Mouse (Mus musculus) small intestine, adult 2 months (tissue): Measurements from ENCODE around the gene Coro7. TPM values are rescaled to one million over a fixed set of nuclear protein-coding genes. Genes with fewer than 3 reads are reported as not detected.
"Not testable (repeated sequence)": the region's sequence is repeated elsewhere in the genome, so short reads cannot be mapped to it uniquely, and the experiment has no call there.

Experiments used
- H3K27ac ChIP-seq: fragments of 200-500 bp; 2 replicates; pipeline ENCODE4 v1.5.1; 2012; ENCODE audit warnings: low read depth, low read length, control low read depth, inconsistent platforms; ENCODE audit not compliant: insufficient read depth
- H3K27me3 ChIP-seq: fragments of 200-500 bp; 2 replicates; pipeline ENCODE4 v1.6.1; 2012; ENCODE audit warnings: mild to moderate bottlenecking, moderate library complexity, low read length, inconsistent platforms; ENCODE audit not compliant: control insufficient read depth, insufficient read depth
- H3K36me3 ChIP-seq: fragments of 200-500 bp; 2 replicates; pipeline ENCODE4 v1.6.1; 2012; ENCODE audit warnings: mild to moderate bottlenecking, low read length, control low read depth, inconsistent platforms; ENCODE audit not compliant: control insufficient read depth, insufficient read depth
- H3K4me1 ChIP-seq: fragments of 200-500 bp; 2 replicates; pipeline ENCODE4 v1.6.1; 2012; ENCODE audit warnings: low read length, inconsistent platforms, mixed read lengths; ENCODE audit not compliant: control insufficient read depth, insufficient read depth, insufficient read length
- H3K4me3 ChIP-seq: fragments of 200-500 bp; 2 replicates; pipeline ENCODE4 v1.5.1; 2012; ENCODE audit warnings: low read depth, mild to moderate bottlenecking, control low read depth, inconsistent platforms, low read length, moderate library complexity
- CTCF ChIP-seq: fragments of 200-500 bp; IDR thresholded peaks from 2 replicates; pipeline ENCODE4 v1.5.1; 2012; ENCODE audit warnings: low read depth, mild to moderate bottlenecking, control low read depth, inconsistent platforms, low read length, moderate library complexity, mixed read lengths; ENCODE audit not compliant: insufficient replicate concordance, insufficient read length; ENCODE audit errors: extremely low read depth
- POLR2A ChIP-seq: fragments of 200-500 bp; IDR thresholded peaks from 2 replicates; pipeline ENCODE4 v1.6.1; 2012; ENCODE audit warnings: low read depth, mild to moderate bottlenecking, control low read depth, inconsistent platforms, low read length, moderate library complexity
- WGBS: fragments of 180-500 bp; shearing (Covaris S2); methylation state at CpG from one replicate; pipeline ENCODE4 v1.1.7; 2018; 5-methylcytosine and 5-hydroxymethylcytosine counted together
- polyA plus RNA-seq: library from polyadenylated mRNA; depleted of rRNA; stranded (reverse); fragments of >200 nt; gene quantifications from 2 replicates; pipeline ENCODE4 v1.2.3, GENCODE M21; 2012

The Coro7 gene
- polyA plus RNA-seq, 1 experiment = 86.6 TPM

- no peak for TF ChIP-seq POLR2A
- TF ChIP-seq CTCF = no peak
Observed at GRCm38 (mm10) chr16:4587516-4588210, 91.9 kb downstream of the Coro7 start.

DNA sequence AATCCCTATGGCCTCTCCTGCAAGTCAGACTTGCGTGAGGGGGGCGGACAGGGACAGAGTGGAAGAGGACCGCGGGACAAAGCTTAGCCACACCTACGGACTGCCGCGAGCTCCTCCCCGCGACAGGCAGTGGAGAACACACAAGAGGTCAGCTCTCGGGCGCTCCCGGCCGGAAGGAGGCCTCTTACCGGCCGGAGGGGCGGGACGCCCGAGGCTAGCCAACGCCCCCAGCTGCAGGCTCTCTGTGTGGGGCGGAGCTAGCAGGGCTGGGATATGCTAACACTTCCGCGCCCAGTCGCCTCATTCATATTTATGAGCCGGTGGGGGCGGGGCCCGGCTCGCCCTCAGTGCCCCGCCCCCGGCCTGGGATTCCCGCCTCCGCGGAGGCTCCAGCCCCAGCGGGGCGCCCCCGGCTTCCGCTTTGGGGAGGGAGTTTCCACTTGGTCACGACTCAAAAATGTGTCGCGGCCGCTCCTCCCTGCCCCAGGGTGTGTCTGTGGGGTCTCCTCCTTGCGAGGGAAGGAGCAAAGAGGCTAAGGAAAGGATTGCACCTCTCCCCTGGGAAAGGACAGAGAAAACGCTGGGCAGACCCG is 93.0 kb downstream of the Coro7 start:
- WGBS = under 1% methylated on average over 41 of the region's 43 CpGs
- no peak; the same call in 1 of the 2 replicates for TF ChIP-seq POLR2A
- TF ChIP-seq CTCF = no peak
- H3K27me3 ChIP-seq = no peaks in the 10 kb centered on the region
- peak overlapping the region; percentile 63 for H3K4me3 ChIP-seq
- peak overlapping the region; percentile 75 for H3K27ac ChIP-seq
- no peaks in the 10 kb centered on the region for H3K36me3 ChIP-seq
- peaks cover 7% of the 10 kb centered on the region; the same call in 1 of the 2 replicates for H3K4me1 ChIP-seq

More at GRCm38 (mm10) chr16:4587516-4588210, 91.9 kb downstream of the Coro7 start:
- Histone ChIP-seq H3K36me3 (no peaks in the 10 kb centered on the region), H3K4me3 (no peak overlapping the region), H3K27ac (0 out of 2 replicates have a peak overlapping the region, but pooled peaks have one; percentile 0), H3K27me3 (no peaks in the 10 kb centered on the region), H3K4me1 (peaks cover 7% of the 10 kb centered on the region; the same call in 1 of the 2 replicates)
- WGBS = 62% methylated on average over 5 of the region's 5 CpGs

DNA sequence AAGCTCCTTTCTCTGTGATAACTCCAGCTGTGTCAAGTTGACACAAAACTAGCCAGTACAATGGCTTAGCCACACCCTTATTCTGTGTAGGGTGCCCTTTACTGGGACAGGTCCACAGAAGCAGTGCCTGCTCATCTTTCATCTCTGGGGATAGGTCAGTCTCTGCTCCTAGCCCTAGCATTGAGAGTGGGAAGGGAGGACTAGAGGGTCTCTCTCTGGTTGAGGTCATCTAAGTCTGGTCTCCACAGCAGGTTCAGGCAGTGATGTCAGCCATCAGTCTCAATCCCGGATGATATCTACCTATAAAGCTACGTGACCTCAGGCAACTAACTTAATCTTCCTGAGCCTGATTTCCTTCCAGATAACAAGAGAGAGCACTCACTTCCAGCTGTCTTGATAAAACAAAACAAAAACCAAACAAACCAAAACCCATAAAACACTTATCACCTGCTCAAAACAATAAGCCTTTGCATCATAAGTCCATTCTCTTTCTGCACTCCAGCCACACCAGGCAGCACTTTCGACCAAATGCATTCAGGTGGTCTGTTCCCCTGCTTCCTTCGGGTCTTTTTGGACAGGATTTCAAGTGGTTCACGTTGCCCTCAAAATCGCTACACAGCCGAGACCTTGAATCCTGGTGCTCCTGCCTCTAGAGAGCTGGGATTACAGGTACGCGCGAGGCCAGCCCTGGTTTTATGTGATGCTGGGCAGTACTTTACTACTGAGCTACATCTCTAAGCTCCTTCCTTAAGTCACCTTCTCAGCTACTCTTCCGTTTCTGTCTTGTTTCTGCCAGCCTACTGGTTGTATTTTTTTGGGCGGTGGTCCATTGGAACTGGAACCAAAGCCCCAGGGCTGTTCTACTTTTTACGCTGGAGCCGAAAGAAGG is 93.7 kb downstream of the Coro7 start:
- no peaks in the 10 kb centered on the region for H3K27me3 ChIP-seq
- TF ChIP-seq CTCF = no peak; the same call in 1 of the 2 replicates
- no peak for TF ChIP-seq POLR2A
- peak overlapping the region; percentile 63 for H3K4me3 ChIP-seq
- H3K36me3 ChIP-seq = no peaks in the 10 kb centered on the region
- H3K4me1 ChIP-seq = peaks cover 7% of the 10 kb centered on the region; the same call in 1 of the 2 replicates
- 2% methylated on average over 14 of the region's 14 CpGs for WGBS
- peak overlapping the region; percentile 75 for H3K27ac ChIP-seq

DNA sequence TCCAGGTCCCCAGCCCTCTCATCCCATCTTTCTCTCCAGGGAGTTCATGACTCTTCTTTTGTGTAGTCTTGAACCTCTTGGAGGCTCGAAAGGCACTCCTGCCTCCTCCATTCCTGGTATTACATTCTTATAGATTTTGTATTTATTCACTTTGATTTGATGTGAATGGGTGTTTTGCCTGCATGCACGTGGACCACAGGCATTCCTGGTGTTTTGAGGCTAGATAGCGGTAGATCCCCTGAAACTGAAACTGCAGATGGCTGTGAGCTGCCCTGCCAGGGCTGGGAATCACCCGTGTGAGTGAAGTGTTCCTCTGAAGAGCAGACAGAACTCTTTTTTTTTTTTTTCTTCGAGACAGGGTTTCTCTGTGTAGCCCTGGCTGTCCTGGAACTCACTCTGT is 95.1 kb downstream of the Coro7 start:
- Histone ChIP-seq H3K4me1 (peaks cover 7% of the 10 kb centered on the region; the same call in 1 of the 2 replicates), H3K27ac (no peak overlapping the region), H3K4me3 (no peak overlapping the region), H3K27me3 (no peaks in the 10 kb centered on the region), H3K36me3 (no peaks in the 10 kb centered on the region)
- 46% methylated on average over 5 of the region's 5 CpGs for WGBS
- TF ChIP-seq CTCF (no peak), POLR2A (no peak)

DNA sequence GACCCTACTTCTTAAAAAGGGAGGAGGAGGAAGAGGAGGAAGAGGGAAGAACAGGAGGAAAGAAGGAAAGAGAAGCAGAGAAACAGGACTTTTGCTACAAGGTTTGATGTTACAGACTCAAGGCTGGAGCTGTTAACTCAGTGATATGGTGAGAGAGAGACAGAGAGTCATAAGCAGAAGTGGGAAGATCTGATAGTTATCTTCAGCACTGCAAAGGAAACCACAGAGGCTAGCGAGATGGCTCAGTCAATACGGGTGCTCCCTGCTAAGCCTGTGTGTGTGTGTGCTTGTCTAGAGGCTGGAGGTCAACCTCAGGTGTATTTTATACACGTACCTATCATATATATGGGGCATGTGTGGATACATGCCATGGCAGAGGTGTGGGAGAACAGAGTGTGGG is 95.8 kb downstream of the Coro7 start:
- H3K4me1 ChIP-seq = peaks cover 7% of the 10 kb centered on the region; the same call in 1 of the 2 replicates
- H3K4me3 ChIP-seq = no peak overlapping the region
- no peaks in the 10 kb centered on the region for H3K36me3 ChIP-seq
- 67% methylated on average over 3 of the region's 3 CpGs for WGBS
- TF ChIP-seq POLR2A (no peak), CTCF (no peak)
- peak overlapping the region; percentile 31; the same call in 1 of the 2 replicates for H3K27ac ChIP-seq
- H3K27me3 ChIP-seq = no peaks in the 10 kb centered on the region

DNA sequence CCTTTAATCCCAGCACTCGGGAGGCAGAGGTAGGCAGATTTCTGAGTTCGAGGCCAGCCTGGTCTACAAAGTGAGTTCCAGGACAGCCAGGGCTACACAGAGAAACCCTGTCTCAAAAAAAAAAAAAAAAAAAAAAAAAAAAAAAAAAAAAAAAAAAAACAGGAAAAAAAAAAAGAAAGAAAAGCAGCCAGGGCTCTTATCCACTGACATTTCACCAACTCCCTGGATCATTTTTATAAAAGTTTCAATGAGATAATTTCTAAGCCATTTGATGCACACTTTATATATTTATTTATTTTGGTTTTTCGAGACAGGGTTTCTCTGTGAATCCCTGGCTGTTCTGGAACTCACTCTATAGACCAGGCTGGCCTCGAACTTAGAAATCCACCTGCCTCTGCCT is 98.4 kb downstream of the Coro7 start:
- H3K36me3 ChIP-seq, H3K4me3 ChIP-seq: not testable (repeated sequence)
- 81% methylated on average over 4 of the region's 4 CpGs for WGBS

GRCm38 (mm10) chr16:4578630-4579029 is 100.9 kb downstream of the Coro7 start:
- WGBS = 54% methylated on average over 7 of the region's 7 CpGs
- H3K27me3 ChIP-seq = no peaks in the 10 kb centered on the region
- no peak overlapping the region for H3K27ac ChIP-seq
- H3K36me3 ChIP-seq = no peaks in the 10 kb centered on the region
- no peaks in the 10 kb centered on the region for H3K4me1 ChIP-seq
- H3K4me3 ChIP-seq = no peak overlapping the region
- no peak for TF ChIP-seq POLR2A
- no peak for TF ChIP-seq CTCF

More for the DNA sequence above, 98.4 kb downstream of the Coro7 start:
- H3K27ac ChIP-seq, H3K4me1 ChIP-seq, H3K27me3 ChIP-seq: not testable (repeated sequence)
